Mouse (Mus musculus) lung, embryonic 15.5 days (tissue): Measurements from ENCODE around the gene Zfp865. TPM values are rescaled to one million over a fixed set of nuclear protein-coding genes. Genes with fewer than 3 reads are reported as not detected.

Experiments
- ATAC-seq: fragments of 200-750 bp; cut with Nextera tagmentation; 2 replicates; pipeline ENCODE4 v1.8.0; 2017; ENCODE audit warnings: moderate number of reproducible peaks, borderline replicate concordance; ENCODE audit not compliant: low FRiP score, low TSS enrichment; ENCODE audit errors: extremely low read depth
- H3K27ac ChIP-seq: fragments of 300-500 bp; sonication (generic); 2 replicates; pipeline ENCODE4 v1.5.1; 2015; ENCODE audit warnings: moderate library complexity, mild to moderate bottlenecking, inconsistent platforms
- H3K27me3 ChIP-seq: fragments of 300-500 bp; sonication (generic); 2 replicates; pipeline ENCODE4 v1.6.1; 2015; ENCODE audit warnings: inconsistent platforms
- H3K36me3 ChIP-seq: fragments of 300-500 bp; sonication (generic); 2 replicates; pipeline ENCODE4 v1.6.1; 2015; ENCODE audit warnings: inconsistent platforms
- H3K4me1 ChIP-seq: fragments of 300-500 bp; sonication (generic); 2 replicates; pipeline ENCODE4 v1.6.1; 2015; ENCODE audit warnings: inconsistent platforms
- H3K4me2 ChIP-seq: fragments of 300-500 bp; sonication (generic); 2 replicates; pipeline ENCODE4 v1.6.1; 2015; ENCODE audit warnings: inconsistent platforms, mild to moderate bottlenecking, moderate library complexity
- H3K4me3 ChIP-seq: fragments of 300-500 bp; sonication (generic); 2 replicates; pipeline ENCODE4 v1.5.1; 2015; ENCODE audit warnings: mild to moderate bottlenecking, inconsistent platforms
- H3K9ac ChIP-seq: fragments of 300-500 bp; sonication (generic); 2 replicates; pipeline ENCODE4 v1.6.1; 2015; ENCODE audit warnings: inconsistent platforms
- H3K9me3 ChIP-seq: fragments of 300-500 bp; sonication (generic); 2 replicates; pipeline ENCODE4 v1.6.1; 2016; ENCODE audit warnings: inconsistent platforms
- WGBS: fragments of 180-500 bp; shearing (Covaris S2); methylation state at CpG from one replicate; pipeline ENCODE4 v1.1.7; 2015; 5-methylcytosine and 5-hydroxymethylcytosine counted together
- polyA plus RNA-seq: library from polyadenylated mRNA; unstranded; fragments of >200 nt; fragmentation: Nextera tagmentation; extraction: Ambion mirVana; gene quantifications from 2 replicates; pipeline ENCODE4 v1.2.1, GENCODE M21; 2015

Gene Zfp865
- polyA plus RNA-seq = 6.4 and 6.7 TPM in 2 replicates

DNA sequence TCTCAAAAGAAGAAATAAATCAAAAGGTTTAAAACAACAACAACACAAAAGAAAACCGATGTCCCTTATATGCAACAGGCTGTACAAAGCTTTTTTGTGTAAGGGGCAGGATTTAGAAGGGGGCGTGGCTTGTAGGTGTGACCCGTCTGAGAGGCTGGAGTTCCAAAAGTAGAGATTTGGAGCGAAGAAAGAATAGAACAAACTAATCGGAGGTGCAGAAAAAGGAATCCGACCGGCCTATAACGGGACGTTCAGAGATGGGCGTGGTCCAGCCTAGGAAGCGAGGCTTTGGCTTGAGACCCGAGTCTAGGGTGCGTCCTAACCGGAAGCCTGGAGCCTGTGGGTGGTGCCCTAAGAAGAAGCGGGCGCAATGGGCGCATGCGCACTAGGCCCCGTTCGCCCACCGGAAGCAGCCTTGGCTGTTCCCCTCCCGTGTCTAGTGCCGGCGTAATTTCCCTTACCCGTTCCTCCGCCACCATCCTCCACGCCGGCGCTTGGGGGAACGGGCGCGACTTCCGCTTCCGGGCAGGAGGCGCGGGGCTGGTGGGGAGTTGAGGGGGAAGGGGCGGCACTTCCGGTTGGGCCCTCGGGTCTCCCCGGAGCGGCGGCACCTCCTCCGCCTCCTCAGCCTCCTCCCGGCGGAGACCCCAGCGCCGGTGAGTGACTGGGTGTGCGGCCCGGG lies at the start of gene Zfp865, which contains the start of gene Ccdc106:
Gene Zfp865, plus strand, starts transcription at position 377 of the 682 bp plus-strand sequence.
Gene Ccdc106, plus strand, starts transcription at position 554 of the 682 bp plus-strand sequence.
- Histone ChIP-seq H3K9ac (peak within 1 kb of the TSS; percentile 93), H3K4me1 (peaks cover 24% of the 10 kb centered on the region), H3K27me3 (no peaks in the 10 kb centered on the region), H3K4me2 (peak within 1 kb of the TSS; percentile 77), H3K9me3 (no peaks in the 10 kb centered on the region), H3K36me3 (peaks cover 33% of the 10 kb centered on the region), H3K4me3 (peak within 1 kb of the TSS; percentile 81), H3K27ac (peak within 1 kb of the TSS; percentile 98)
- under 1% methylated on average over 47 of the region's 49 CpGs for WGBS
- peak; percentile 90 for ATAC-seq

- Histone ChIP-seq H3K27ac (peak within 1 kb of the TSS; percentile 74), H3K4me3 (no peak within 1 kb of the TSS), H3K9me3 (no peaks in the 10 kb centered on the region), H3K9ac (no peak within 1 kb of the TSS), H3K27me3 (no peaks in the 10 kb centered on the region), H3K36me3 (no peaks in the 10 kb centered on the region), H3K4me2 (no peak within 1 kb of the TSS), H3K4me1 (peaks cover 14% of the 10 kb centered on the region; the same call in 1 of the 2 replicates)
- no peak for ATAC-seq
- 42% methylated on average over 6 of the region's 6 CpGs for WGBS
Observed at GRCm38 (mm10) chr7:4971068-4971467, 49.1 kb upstream of the Zfp865 start, which contains the start of gene Sbk3. Sbk3 (minus strand) TSS chr7:4971168.

DNA sequence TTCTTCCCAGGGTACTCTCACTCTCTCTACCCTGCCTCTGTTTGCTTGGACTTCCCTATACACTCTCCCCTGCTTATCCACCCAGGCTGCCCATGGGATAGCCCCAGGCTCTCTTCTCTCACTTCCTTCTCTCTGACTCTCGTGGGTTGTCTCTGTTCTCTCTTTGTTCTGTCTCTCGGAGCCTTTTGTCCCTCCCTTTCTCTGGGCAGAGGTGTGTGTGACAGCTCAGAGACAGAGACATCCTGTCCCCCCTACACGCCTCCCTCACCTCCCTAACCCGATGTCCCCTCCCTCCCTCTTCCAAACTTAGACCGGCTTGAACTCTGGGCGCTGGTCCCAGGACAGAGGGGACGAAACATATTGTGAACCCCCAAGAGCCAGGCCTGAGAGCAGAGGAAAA lies 48.5 kb upstream of the Zfp865 start:
- H3K27me3 ChIP-seq = no peaks in the 10 kb centered on the region
- H3K4me1 ChIP-seq = peaks cover 14% of the 10 kb centered on the region; the same call in 1 of the 2 replicates
- peak overlapping the region; percentile 74 for H3K27ac ChIP-seq
- H3K9ac ChIP-seq = no peak overlapping the region
- no peaks in the 10 kb centered on the region for H3K9me3 ChIP-seq
- no peaks in the 10 kb centered on the region for H3K36me3 ChIP-seq
- H3K4me2 ChIP-seq = no peak overlapping the region
- 19% methylated on average over 7 of the region's 7 CpGs for WGBS
- H3K4me3 ChIP-seq = no peak overlapping the region
- ATAC-seq = peak; percentile 82

GRCm38 (mm10) chr7:4972321-4973047 lies 47.7 kb upstream of the Zfp865 start:
- H3K27ac ChIP-seq = peak overlapping the region; percentile 74
- H3K9me3 ChIP-seq = no peaks in the 10 kb centered on the region
- H3K4me2 ChIP-seq = no peak overlapping the region
- no peak overlapping the region for H3K4me3 ChIP-seq
- H3K9ac ChIP-seq = no peak overlapping the region
- no peaks in the 10 kb centered on the region for H3K27me3 ChIP-seq
- no peak for ATAC-seq
- H3K4me1 ChIP-seq = peaks cover 14% of the 10 kb centered on the region; the same call in 1 of the 2 replicates
- no peaks in the 10 kb centered on the region for H3K36me3 ChIP-seq
- 60% methylated on average over 18 of the region's 18 CpGs for WGBS

- no peak overlapping the region for H3K4me3 ChIP-seq
- WGBS = 38% methylated on average over 4 of the region's 4 CpGs
- H3K9me3 ChIP-seq = no peaks in the 10 kb centered on the region
- ATAC-seq = no peak
- no peak overlapping the region for H3K27ac ChIP-seq
- H3K36me3 ChIP-seq = no peaks in the 10 kb centered on the region
- H3K4me2 ChIP-seq = no peak overlapping the region
- H3K27me3 ChIP-seq = no peaks in the 10 kb centered on the region
- H3K4me1 ChIP-seq = peaks cover 14% of the 10 kb centered on the region; the same call in 1 of the 2 replicates
- H3K9ac ChIP-seq = no peak overlapping the region
Observed at GRCm38 (mm10) chr7:4975455-4975854, 44.7 kb upstream of the Zfp865 start.

GRCm38 (mm10) chr7:4976832-4977231 lies 43.3 kb upstream of the Zfp865 start:
- Histone ChIP-seq H3K4me1 (peaks cover 8% of the 10 kb centered on the region; the same call in 1 of the 2 replicates), H3K4me2 (no peak overlapping the region), H3K27ac (no peak overlapping the region), H3K4me3 (no peak overlapping the region), H3K27me3 (no peaks in the 10 kb centered on the region), H3K9ac (no peak overlapping the region), H3K36me3 (no peaks in the 10 kb centered on the region), H3K9me3 (no peaks in the 10 kb centered on the region)
- ATAC-seq = no peak
- WGBS = 87% methylated on average over 7 of the region's 7 CpGs

- Histone ChIP-seq H3K4me2 (no peak overlapping the region), H3K27ac (no peak overlapping the region), H3K4me3 (no peak overlapping the region), H3K36me3 (peaks cover 12% of the 10 kb centered on the region), H3K4me1 (no peaks in the 10 kb centered on the region), H3K9me3 (no peaks in the 10 kb centered on the region), H3K9ac (no peak overlapping the region), H3K27me3 (no peaks in the 10 kb centered on the region)
- WGBS = 45% methylated on average over 2 of the region's 2 CpGs
- ATAC-seq = 0 out of 2 replicates have a peak, but pooled peaks have one; percentile 46
Observed at GRCm38 (mm10) chr7:4988250-4988649, 31.9 kb upstream of the Zfp865 start.

DNA sequence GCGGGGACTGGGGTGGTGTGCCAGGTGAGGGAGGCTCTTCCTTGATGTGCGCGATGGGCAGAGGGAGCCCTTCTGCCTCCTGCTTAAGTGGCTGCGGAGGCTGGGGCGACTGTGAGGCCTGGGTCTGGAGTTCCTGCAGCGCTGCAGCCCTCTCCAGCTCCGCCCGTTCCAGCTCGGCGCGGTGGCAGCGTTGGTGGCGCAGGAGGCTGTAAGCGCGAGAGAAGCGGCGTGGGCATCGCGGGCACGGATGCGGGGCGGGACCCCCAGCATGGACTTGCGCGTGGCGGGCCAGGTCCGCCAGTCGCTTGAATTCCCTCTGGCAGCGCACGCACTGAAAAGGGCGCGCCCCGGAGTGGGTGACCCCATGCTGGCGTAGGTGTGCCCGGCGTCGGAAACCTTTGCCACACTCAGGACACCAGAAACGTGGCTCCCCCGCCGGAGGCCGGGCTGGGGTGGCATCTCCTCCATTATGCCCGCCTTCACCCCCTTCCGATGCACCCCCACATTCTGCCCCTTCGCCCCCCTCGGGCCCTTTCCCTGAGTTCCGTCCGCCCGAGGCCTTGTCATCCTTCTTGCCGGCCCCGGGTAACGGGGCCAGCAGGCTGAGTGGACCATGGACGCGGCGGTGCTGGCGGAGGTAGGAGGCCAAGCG lies 26.7 kb upstream of the Zfp865 start:
- ATAC-seq = no peak
- Histone ChIP-seq H3K27ac (no peak overlapping the region), H3K9ac (no peak overlapping the region), H3K4me2 (no peak overlapping the region), H3K36me3 (peaks cover 19% of the 10 kb centered on the region), H3K4me1 (peaks cover 22% of the 10 kb centered on the region), H3K9me3 (no peaks in the 10 kb centered on the region), H3K4me3 (no peak overlapping the region), H3K27me3 (no peaks in the 10 kb centered on the region)
- WGBS = 47% methylated on average over 55 of the region's 55 CpGs

- Histone ChIP-seq H3K9ac (no peak overlapping the region), H3K4me3 (no peak overlapping the region), H3K27me3 (no peaks in the 10 kb centered on the region), H3K27ac (no peak overlapping the region), H3K4me1 (peaks cover 22% of the 10 kb centered on the region), H3K9me3 (no peaks in the 10 kb centered on the region), H3K36me3 (peaks cover 19% of the 10 kb centered on the region), H3K4me2 (peak overlapping the region; percentile 84)
- ATAC-seq = no peak
- 57% methylated on average over 59 of the region's 59 CpGs for WGBS
Observed at GRCm38 (mm10) chr7:4993999-4994788, 26.0 kb upstream of the Zfp865 start.

GRCm38 (mm10) chr7:4995268-4996002 lies 24.7 kb upstream of the Zfp865 start:
- Histone ChIP-seq H3K4me1 (peaks cover 22% of the 10 kb centered on the region), H3K4me2 (peak overlapping the region; percentile 84), H3K27me3 (no peaks in the 10 kb centered on the region), H3K9ac (peak overlapping the region; percentile 68), H3K9me3 (no peaks in the 10 kb centered on the region), H3K36me3 (peaks cover 19% of the 10 kb centered on the region), H3K4me3 (peak overlapping the region; percentile 69), H3K27ac (peak overlapping the region; percentile 79)
- ATAC-seq = no peak; the same call in none of the 2 replicates
- 5% methylated on average over 19 of the region's 19 CpGs for WGBS
